Mouse (Mus musculus): Measurements from ENCODE around the gene Olfr1195. TPM values are rescaled to one million over a fixed set of nuclear protein-coding genes. Genes with fewer than 3 reads are reported as not detected.

Gene Olfr1195
- not detected in 2 replicates for polyA plus RNA-seq (2012; rRNA removed; ENCODE audit: low replicate concordance)

DNA sequence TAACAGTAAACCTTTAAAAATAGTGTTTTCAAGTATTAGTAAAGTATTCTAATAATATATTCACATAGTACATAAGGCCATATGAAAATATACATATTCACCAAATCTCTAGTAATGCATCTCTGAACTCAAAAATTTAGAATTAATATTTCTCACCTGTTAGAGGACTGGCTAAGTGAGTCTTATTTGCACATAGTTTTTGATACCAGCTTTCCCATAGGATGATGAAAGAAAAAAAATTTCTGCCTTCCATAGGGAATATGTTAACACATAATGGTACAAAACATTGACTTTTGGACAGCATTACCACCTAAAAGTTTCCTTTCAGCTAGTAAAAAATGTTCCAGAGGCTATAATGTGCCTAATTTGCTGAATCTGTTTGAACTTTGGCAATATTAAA is at the start of gene Olfr1195:
Gene Olfr1195 (minus strand): TSS at position 101 of the 400 bp plus-strand sequence.

DNA sequence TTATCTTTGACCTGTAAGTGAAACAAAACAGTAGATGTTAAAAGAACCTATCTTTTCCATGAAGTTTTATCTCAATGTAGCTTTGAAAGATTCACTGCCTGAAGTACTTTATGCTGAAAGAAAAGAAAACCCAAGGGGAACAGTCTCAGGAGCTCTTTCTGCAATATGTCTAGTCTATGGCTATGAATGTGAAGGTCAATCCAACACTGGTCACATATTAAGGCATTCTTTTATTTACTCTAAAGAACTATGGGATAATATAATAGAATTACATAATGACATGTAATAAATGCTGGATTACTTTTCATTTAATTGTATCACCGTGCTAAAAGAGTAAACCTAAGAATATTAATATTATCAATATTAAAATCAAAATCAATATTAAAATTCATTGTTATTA is 43.3 kb upstream of the Olfr1195 start, which contains the start of gene Olfr1197:
Gene Olfr1197 (minus strand): TSS at position 101 of the 400 bp plus-strand sequence.

DNA sequence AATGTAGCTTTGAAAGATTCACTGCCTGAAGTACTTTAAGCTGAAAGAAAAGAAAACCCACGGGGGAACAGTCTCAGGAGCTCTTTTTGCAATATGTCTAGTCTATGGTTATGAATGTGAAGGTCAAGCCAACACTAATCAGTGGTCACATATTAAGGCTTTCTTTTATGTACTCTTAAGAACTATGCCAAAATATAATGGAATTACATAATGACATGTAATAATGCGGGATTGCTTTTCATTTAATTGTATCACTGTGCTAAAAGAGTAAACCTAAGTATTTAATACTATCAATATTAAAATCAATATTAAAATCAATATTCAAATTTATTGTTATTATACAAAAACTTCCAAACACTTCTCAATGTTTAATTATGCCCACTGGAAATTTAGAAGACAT is 15.5 kb upstream of the Olfr1195 start, which contains the start of gene Olfr1196:
Gene Olfr1196 (minus strand): TSS at position 101 of the 400 bp plus-strand sequence.

DNA sequence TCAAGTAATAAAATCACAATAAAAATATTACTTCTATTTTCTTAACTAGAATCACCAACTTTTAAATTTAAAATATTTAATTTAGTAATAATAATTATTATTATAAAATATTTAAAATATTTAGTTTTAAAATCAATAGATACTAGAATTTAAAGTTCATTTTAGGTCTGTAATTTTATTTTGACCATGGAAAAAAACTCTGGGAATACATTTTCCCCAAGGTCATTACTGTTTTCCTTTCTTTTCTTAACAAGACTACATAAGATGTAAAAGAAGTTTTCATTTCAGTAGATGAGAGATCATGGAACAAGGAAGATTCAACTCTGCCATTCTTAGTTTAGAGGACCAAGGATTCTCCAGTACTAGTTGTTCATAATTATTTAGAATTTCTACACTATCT is 13.7 kb downstream of the Olfr1195 start, which contains the start of gene Olfr1193:
Gene Olfr1193 (plus strand): TSS at position 301 of the 400 bp plus-strand sequence.

DNA sequence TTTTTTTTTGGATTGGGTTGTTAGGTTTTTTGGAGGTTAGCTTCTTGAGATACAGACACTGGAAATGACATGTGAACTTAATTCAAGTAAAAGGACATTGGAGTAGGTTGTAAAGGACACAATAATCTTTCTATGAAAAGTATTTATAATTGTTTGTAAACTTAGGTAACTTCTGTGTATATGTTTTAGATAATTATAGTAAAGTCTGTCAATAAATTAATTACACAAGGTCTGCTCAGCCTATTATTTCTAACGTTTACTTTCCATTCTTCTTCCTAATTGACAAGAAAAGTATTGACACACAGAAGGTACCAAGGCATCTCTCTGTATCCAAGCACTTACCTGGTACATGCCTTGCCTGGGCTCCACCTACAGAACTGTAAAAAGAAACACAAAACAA is 40.8 kb downstream of the Olfr1195 start, which contains the start of gene Olfr1192-ps1:
Gene Olfr1192-ps1 (plus strand): TSS at position 301 of the 400 bp plus-strand sequence.

DNA sequence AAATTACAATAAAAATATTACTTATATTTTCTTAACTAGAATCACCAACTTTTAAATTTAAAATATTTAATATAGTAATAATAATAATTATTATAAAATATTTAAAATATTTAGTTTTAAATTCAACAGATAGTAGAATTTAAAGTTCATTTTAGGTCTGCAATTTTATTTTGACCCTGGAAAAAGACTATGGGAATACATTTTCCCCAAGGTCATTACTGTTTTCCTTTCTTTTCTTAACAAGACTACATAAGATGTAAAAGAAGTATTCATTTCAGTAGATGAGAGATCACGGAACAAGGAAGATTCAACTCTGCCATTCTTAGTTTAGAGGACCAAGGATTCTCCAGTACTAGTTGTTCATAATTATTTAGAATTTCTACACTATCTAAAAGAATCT is 48.7 kb downstream of the Olfr1195 start, which contains the start of gene Olfr1191-ps1:
Gene Olfr1191-ps1 (plus strand): TSS at position 301 of the 400 bp plus-strand sequence.

Other genes starting within 250 kb of the Olfr1195 start
- gene Gm13757, start 240.1 kb downstream of the Olfr1195 start, polyA plus RNA-seq (2012; rRNA removed; ENCODE audit: low replicate concordance) = not detected in 2 replicates
- gene Olfr1183, start 234.3 kb downstream of the Olfr1195 start, polyA plus RNA-seq (2012; rRNA removed; ENCODE audit: low replicate concordance) = not detected in 2 replicates
- gene Olfr1184, start 205.6 kb downstream of the Olfr1195 start, polyA plus RNA-seq (2012; rRNA removed; ENCODE audit: low replicate concordance) = not detected in 2 replicates
- gene Olfr1185-ps1, start 195.9 kb downstream of the Olfr1195 start, polyA plus RNA-seq (2012; rRNA removed; ENCODE audit: low replicate concordance) = not detected in 2 replicates
- not detected in 2 replicates for gene Olfr1186, start 170.6 kb downstream of the Olfr1195 start, polyA plus RNA-seq (2012; rRNA removed; ENCODE audit: low replicate concordance)
- gene Olfr1188, start 132.3 kb downstream of the Olfr1195 start, polyA plus RNA-seq (2012; rRNA removed; ENCODE audit: low replicate concordance) = not detected in 2 replicates
- not detected in 2 replicates for gene Olfr1189, start 102.7 kb downstream of the Olfr1195 start, polyA plus RNA-seq (2012; rRNA removed; ENCODE audit: low replicate concordance)
- gene Olfr1191-ps1, start 48.6 kb downstream of the Olfr1195 start, polyA plus RNA-seq (2012; rRNA removed; ENCODE audit: low replicate concordance) = not detected in 2 replicates
- gene Olfr1192-ps1, start 40.7 kb downstream of the Olfr1195 start, polyA plus RNA-seq (2012; rRNA removed; ENCODE audit: low replicate concordance) = not detected in 2 replicates
- gene Olfr1193, start 13.6 kb downstream of the Olfr1195 start, polyA plus RNA-seq (2012; rRNA removed; ENCODE audit: low replicate concordance) = not detected in 2 replicates
- not detected in 2 replicates for gene Olfr1196, start 15.4 kb upstream of the Olfr1195 start, polyA plus RNA-seq (2012; rRNA removed; ENCODE audit: low replicate concordance)
- not detected in 2 replicates for gene Olfr1197, start 43.2 kb upstream of the Olfr1195 start, polyA plus RNA-seq (2012; rRNA removed; ENCODE audit: low replicate concordance)
- gene Olfr1198, start 62.2 kb upstream of the Olfr1195 start, polyA plus RNA-seq (2012; rRNA removed; ENCODE audit: low replicate concordance) = not detected in 2 replicates
- gene Olfr1199, start 71.3 kb upstream of the Olfr1195 start, polyA plus RNA-seq (2012; rRNA removed; ENCODE audit: low replicate concordance) = not detected in 2 replicates
- not detected in 2 replicates for gene Olfr1200, start 81.3 kb upstream of the Olfr1195 start, polyA plus RNA-seq (2012; rRNA removed; ENCODE audit: low replicate concordance)
- gene Olfr1201, start 103.8 kb upstream of the Olfr1195 start, polyA plus RNA-seq (2012; rRNA removed; ENCODE audit: low replicate concordance) = not detected in 2 replicates
- not detected in 2 replicates for gene Olfr1202, start 125.3 kb upstream of the Olfr1195 start, polyA plus RNA-seq (2012; rRNA removed; ENCODE audit: low replicate concordance)
- gene Olfr1205, start 140.6 kb upstream of the Olfr1195 start, polyA plus RNA-seq (2012; rRNA removed; ENCODE audit: low replicate concordance) = not detected in 2 replicates
- not detected in 2 replicates for gene Olfr1204, start 160.1 kb upstream of the Olfr1195 start, polyA plus RNA-seq (2012; rRNA removed; ENCODE audit: low replicate concordance)
- not detected in 2 replicates for gene Olfr1206, start 174.0 kb upstream of the Olfr1195 start, polyA plus RNA-seq (2012; rRNA removed; ENCODE audit: low replicate concordance)
- gene Olfr1208, start 213.1 kb upstream of the Olfr1195 start, polyA plus RNA-seq (2012; rRNA removed; ENCODE audit: low replicate concordance) = not detected in 2 replicates
- gene Olfr1209, start 226.0 kb upstream of the Olfr1195 start, polyA plus RNA-seq (2012; rRNA removed; ENCODE audit: low replicate concordance) = not detected in 2 replicates
- gene Olfr1211, start 248.9 kb upstream of the Olfr1195 start, polyA plus RNA-seq (2012; rRNA removed; ENCODE audit: low replicate concordance) = not detected in 2 replicates

All from duodenum, adult 2 months (tissue).